Mouse (Mus musculus): Measurements from ENCODE around the gene Ensa. TPM values are rescaled to one million over a fixed set of nuclear protein-coding genes. Genes with fewer than 3 reads are reported as not detected.
"Not testable (repeated sequence)": the region's sequence is repeated elsewhere in the genome, so short reads cannot be mapped to it uniquely, and the experiment has no call there.

The Ensa gene
- total RNA-seq, 2 experiments from 2014 or later, result 349 to 358 TPM

DNA sequence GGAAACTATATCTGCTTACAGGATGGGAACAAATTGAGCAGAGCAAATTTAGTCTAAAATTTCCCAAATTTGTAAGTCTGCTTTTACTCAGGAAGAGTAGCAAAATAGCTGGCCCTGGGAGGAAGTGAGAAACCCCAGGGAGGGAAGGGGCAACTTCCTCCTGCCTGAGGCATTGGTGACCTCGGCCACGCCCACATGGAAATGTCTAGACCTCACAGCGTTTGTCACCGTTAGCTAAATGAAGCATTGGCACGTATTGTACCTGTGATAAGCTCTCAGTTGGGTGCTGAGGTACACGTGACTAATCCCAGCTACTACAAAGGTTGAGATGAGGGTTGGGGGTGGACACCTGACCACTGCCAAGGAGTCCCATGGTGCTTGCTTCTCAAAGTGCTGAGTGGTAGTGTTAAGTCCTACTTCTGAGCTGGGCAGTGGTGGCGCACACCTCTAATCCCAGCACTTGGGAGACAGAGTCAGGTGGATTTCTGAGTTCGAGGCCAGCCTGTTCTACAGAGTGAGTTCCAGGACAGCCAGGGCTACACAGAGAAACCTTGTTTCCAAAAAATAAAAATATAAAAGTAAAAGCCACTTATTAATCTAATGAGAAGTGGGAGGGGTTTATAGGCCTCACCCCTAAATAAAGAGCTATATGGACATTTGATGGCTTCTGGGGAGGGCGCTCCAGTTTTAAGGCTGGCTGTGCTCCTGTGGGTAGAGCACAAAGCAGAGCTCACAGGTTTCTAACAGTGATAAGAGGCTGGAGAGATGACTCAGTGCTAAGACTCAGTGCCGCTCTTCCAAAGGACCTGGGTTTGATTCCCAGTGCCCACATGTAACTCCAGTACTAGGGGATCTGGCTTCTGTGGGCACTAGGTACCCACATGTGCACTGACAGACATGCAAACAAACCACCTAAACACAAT is 20.8 kb downstream of the Ensa start:
- DNase-seq (ENCODE audit: extremely low spot score in 1 of 2, low spot score in 2 of 2), result no peak
- Histone ChIP-seq H3K4me3 (no peak overlapping the region), H3K27ac (no peak overlapping the region)
- intact Hi-C loops (cut with DNase I), result no loop called here
- TF ChIP-seq CTCF (IDR thresholded peaks at IDR 0.05), result no peak

- no peak for DNase-seq (ENCODE audit: extremely low spot score in 1 of 2, low spot score in 2 of 2)
- intact Hi-C loops (cut with DNase I), result no loop called here
- Histone ChIP-seq H3K4me3 (no peak overlapping the region), H3K27ac (no peak overlapping the region)
- no peak for TF ChIP-seq CTCF (IDR thresholded peaks at IDR 0.05)
These were observed 23.2 kb downstream of the Ensa start for GRCm38 (mm10) chr3:95648016-95648415.

GRCm38 (mm10) chr3:95650276-95651032 is 25.7 kb downstream of the Ensa start:
- DNase-seq (ENCODE audit: extremely low spot score in 1 of 2, low spot score in 2 of 2), result no peak
- no peak for TF ChIP-seq CTCF (IDR thresholded peaks at IDR 0.05)
- H3K27ac ChIP-seq, result peak overlapping the region; percentile 60
- no peak overlapping the region for H3K4me3 ChIP-seq
- intact Hi-C loops (cut with DNase I), result no loop called here

GRCm38 (mm10) chr3:95651033-95651373 is 26.2 kb downstream of the Ensa start:
- peak overlapping the region; percentile 60 for H3K27ac ChIP-seq
- no peak for DNase-seq (ENCODE audit: extremely low spot score in 1 of 2, low spot score in 2 of 2)
- no peak overlapping the region for H3K4me3 ChIP-seq
- no peak for TF ChIP-seq CTCF (IDR thresholded peaks at IDR 0.05)
- intact Hi-C loops (cut with DNase I), result no loop called here

DNA sequence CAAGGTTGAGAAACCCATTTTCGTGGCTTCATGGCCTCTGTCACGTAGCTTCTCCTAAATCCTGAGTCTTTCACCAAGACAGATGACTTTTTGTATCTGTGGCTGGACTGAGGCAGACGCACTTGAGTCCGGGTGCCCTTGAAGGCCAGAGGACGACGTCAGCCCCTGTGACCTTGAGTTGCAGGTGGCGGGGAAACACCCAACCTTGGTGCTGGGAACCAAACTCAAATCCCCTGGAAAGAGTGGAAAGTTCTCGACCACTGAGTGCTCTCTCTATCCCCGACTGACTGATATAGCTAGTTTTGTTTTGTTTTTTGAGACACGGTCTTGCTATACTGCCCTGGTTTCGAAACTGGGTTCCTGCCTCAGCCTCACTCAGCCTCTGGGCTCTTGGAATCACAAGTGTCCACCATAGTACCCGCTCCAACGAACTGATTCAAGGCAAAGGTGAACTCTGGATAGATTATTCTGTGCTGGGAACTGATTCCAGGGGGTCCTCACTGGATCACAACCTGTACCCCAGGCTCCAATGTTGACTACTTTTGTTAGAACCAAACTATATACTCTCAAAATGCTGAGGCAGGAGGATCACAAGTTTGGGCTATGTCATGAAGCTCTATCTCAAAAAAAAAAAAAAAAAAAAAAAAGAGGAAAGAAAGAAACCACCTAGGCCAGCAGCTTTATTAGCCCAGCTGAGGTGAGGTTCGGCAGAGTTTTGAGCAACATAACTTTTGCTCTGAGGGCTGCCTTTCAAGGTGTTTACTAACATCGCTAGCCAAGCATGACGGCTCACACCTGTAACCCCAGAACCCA is 26.8 kb downstream of the Ensa start:
- intact Hi-C loops (cut with DNase I), result no loop called here
- no peak for DNase-seq (ENCODE audit: extremely low spot score in 1 of 2, low spot score in 2 of 2)
- Histone ChIP-seq H3K27ac (peak overlapping the region; percentile 60), H3K4me3 (no peak overlapping the region)
- no peak for TF ChIP-seq CTCF (IDR thresholded peaks at IDR 0.05)

- H3K4me3 ChIP-seq, result no peak overlapping the region
- no peak for TF ChIP-seq CTCF (IDR thresholded peaks at IDR 0.05)
- no peak overlapping the region for H3K27ac ChIP-seq
- DNase-seq (ENCODE audit: extremely low spot score in 1 of 2, low spot score in 2 of 2), result no peak
- intact Hi-C loops (cut with DNase I), result no loop called here
These were observed 27.5 kb downstream of the Ensa start for GRCm38 (mm10) chr3:95652204-95652811.

GRCm38 (mm10) chr3:95652871-95653270 is 28.1 kb downstream of the Ensa start:
- TF ChIP-seq CTCF (IDR thresholded peaks at IDR 0.05), result no peak
- H3K27ac ChIP-seq, result no peak overlapping the region
- DNase-seq (ENCODE audit: extremely low spot score in 1 of 2, low spot score in 2 of 2), result no peak
- H3K4me3 ChIP-seq, result no peak overlapping the region
- intact Hi-C loops (cut with DNase I), result no loop called here

DNA sequence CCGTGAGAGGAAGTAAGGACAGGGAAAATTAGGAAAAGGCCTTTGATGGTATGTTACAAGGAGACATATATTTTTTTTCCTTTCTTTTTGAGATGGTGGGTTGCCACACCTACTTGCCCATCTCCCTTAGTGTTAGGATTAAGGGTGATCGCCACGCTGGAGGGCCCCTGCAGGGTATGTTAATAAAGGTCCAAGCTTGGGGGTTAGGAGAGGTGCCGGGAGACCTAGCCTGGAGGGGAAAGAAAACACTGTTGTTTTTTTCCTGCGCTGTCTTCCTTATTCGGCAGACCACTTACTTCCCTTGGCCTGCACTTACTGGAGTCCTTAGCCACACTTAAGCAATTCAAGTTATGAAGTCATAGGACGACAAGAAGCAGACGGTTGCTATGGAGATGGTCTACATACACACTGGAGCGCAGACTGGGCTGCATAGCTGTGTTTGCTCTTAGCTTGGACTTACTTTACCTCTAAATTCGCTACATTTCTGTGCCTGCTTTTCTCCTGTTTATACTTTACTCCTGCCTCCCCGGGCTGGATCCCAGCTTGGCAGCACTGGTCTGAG is 28.8 kb downstream of the Ensa start:
- Histone ChIP-seq H3K27ac (peak overlapping the region; percentile 26; the same call in 1 of the 2 replicates), H3K4me3 (no peak overlapping the region)
- no peak for DNase-seq (ENCODE audit: extremely low spot score in 1 of 2, low spot score in 2 of 2)
- TF ChIP-seq CTCF (IDR thresholded peaks at IDR 0.05), result no peak
- intact Hi-C loops (cut with DNase I), result no loop called here

DNA sequence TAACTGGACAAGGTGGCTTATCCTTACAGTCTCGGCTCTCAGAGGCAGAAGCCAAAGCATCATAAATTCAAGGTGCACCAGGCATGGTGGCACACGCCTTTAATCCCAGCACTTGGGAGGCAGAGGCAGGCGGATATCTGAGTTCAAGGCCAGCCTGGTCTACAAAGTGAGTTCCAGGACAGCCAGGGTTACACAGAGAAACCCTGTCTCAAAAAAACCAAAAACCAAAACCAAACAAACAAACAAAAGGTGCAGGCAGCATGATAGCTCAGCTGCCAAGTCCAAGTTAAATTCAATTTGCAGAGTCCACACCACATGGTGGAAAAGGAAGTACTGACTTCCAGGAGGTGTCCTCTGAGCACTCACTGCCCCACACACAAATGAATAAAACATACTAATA is 29.6 kb downstream of the Ensa start:
- H3K27ac ChIP-seq; intact Hi-C loops (cut with DNase I); DNase-seq (ENCODE audit: extremely low spot score in 1 of 2, low spot score in 2 of 2); H3K4me3 ChIP-seq: not testable (repeated sequence)

DNA sequence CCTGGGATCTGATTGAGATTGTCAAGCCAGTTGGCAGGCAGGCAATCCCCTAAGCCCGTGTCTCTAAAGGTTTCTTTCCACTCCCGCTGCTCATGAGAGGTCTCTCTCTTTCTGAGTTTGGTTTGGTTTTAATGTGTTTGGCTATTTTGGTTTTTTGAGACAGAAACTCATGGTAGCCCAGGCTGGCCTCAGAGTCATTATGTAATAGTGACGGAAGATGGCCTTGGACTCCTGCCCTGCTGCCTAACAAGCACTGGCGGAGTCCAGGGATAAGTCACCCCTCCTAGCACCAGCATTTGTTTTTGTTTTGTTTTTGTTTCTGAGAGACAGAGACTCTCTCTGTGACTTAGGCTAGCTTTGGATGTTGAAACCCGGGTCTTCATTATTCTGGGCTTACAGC is 30.6 kb downstream of the Ensa start:
- DNase-seq (ENCODE audit: extremely low spot score in 1 of 2, low spot score in 2 of 2), result no peak
- H3K27ac ChIP-seq, result no peak overlapping the region
- no peak overlapping the region for H3K4me3 ChIP-seq
- intact Hi-C loops (cut with DNase I), result no loop called here
- TF ChIP-seq CTCF (IDR thresholded peaks at IDR 0.05), result no peak

DNA sequence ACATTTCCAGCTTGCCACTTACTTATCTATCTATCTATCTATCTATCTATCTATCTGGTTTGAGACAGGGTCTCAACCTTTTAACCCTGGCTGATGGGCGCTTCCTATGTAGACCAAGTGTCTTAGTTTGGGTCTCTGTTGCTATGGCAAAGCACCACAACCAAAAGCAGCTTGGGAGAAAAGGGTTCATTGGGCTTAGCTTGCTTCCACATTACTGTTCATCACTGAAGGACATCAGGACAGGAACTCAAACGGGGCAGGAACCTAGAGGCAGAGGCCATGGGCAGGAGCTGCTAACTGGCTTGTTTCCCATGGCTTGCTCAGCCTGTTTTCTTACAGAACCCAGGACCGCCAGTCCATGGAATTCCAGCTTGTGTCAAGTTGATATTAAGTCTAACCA is 32.3 kb downstream of the Ensa start:
- Histone ChIP-seq H3K27ac (no peak overlapping the region), H3K4me3 (no peak overlapping the region)
- no peak for TF ChIP-seq CTCF (IDR thresholded peaks at IDR 0.05)
- no peak for DNase-seq (ENCODE audit: extremely low spot score in 1 of 2, low spot score in 2 of 2)
- intact Hi-C loops (cut with DNase I), result no loop called here
